ENCODE assay signal across 19 mouse cellular contexts in genomic region chr10:29285757-29286156, GRCm38 (mm10). TPM values are rescaled to one million over a fixed set of nuclear protein-coding genes. Genes with fewer than 3 reads are reported as not detected.
DNase-seq lines count a peak whose midpoint lies in the region; ATAC-seq lines count a peak whose summit lies in the region.
"Had no signal": no experiment of that assay in that cellular context is flagged by ENCODE, and none has a peak within 500 bp of the region (broad histone marks: within the 10 kb centered on the region; RNA-seq: fewer than 3 reads in every experiment).

No protein-coding gene starts in this region.

- WGBS in embryonic facial prominence, embryonic 11.5 days: 59% methylated on average over 1 of the region's 1 CpGs
- 76% methylated on average over 1 of the region's 1 CpGs for WGBS in embryonic facial prominence, embryonic 10.5 days
- 67% methylated on average over 1 of the region's 1 CpGs for WGBS in lung, embryonic 16.5 days
- WGBS in stomach, embryonic 16.5 days: 73% methylated on average over 1 of the region's 1 CpGs

- H3K36me3 ChIP-seq in embryonic facial prominence, embryonic 11.5 days (replicated peaks; ENCODE audit: control insufficient read depth, insufficient read depth, low read depth, low read length): no peaks in the 10 kb centered on the region
- no peaks in the 10 kb centered on the region for H3K36me3 ChIP-seq in embryonic facial prominence, embryonic 10.5 days (replicated peaks)
- H3K36me3 ChIP-seq in lung, embryonic 16.5 days (ENCODE audit: control insufficient read depth, insufficient read depth, low read length): no peaks in the 10 kb centered on the region
- no peaks in the 10 kb centered on the region for H3K36me3 ChIP-seq in stomach, embryonic 16.5 days (ENCODE audit: control insufficient read depth, insufficient read depth, low read length)
- H3K36me3 ChIP-seq: heart, embryonic 15.5 days; hindbrain, embryonic 12.5 days; limb, embryonic 13.5 days; midbrain, embryonic 12.5 days; neural tube, embryonic 15.5 days had no signal

- no peak for ATAC-seq in embryonic facial prominence, embryonic 11.5 days (replicated peaks; ENCODE audit: insufficient number of reproducible peaks, low FRiP score, low TSS enrichment, low read depth)
- ATAC-seq in lung, embryonic 16.5 days (ENCODE audit: low read depth): peak; percentile 79
- peak; percentile 56; the same call in 1 of the 2 replicates for ATAC-seq in stomach, embryonic 16.5 days (ENCODE audit: insufficient read depth, low FRiP score)
- ATAC-seq: liver, postnatal 0 days had no signal

- H3K4me2 ChIP-seq in embryonic facial prominence, embryonic 11.5 days (ENCODE audit: low read depth, low read length): no peak overlapping the region
- H3K4me2 ChIP-seq in lung, embryonic 16.5 days (ENCODE audit: low read depth, low read length): no peak overlapping the region
- no peak overlapping the region for H3K4me2 ChIP-seq in stomach, embryonic 16.5 days (ENCODE audit: low read depth, low read length)
- H3K4me2 ChIP-seq: heart, embryonic 15.5 days; hindbrain, embryonic 12.5 days; limb, embryonic 13.5 days; midbrain, embryonic 12.5 days; neural tube, embryonic 15.5 days had no signal

- no peak overlapping the region for H3K27ac ChIP-seq in embryonic facial prominence, embryonic 11.5 days (replicated peaks; ENCODE audit: low read depth, low read length)
- no peak overlapping the region for H3K27ac ChIP-seq in embryonic facial prominence, embryonic 10.5 days (replicated peaks)
- no peak overlapping the region for H3K27ac ChIP-seq in lung, embryonic 16.5 days (ENCODE audit: low read length)
- no peak overlapping the region for H3K27ac ChIP-seq in stomach, embryonic 16.5 days (ENCODE audit: low read length)
- H3K27ac ChIP-seq: heart, embryonic 15.5 days; hindbrain, embryonic 12.5 days; layer of hippocampus, adult 2 months; left cerebral cortex, adult 2 months; limb, embryonic 13.5 days; midbrain, embryonic 12.5 days; neural tube, embryonic 15.5 days had no signal

- H3K4me1 ChIP-seq in embryonic facial prominence, embryonic 11.5 days (ENCODE audit: control insufficient read depth, insufficient read depth, low read length): no peaks in the 10 kb centered on the region
- H3K4me1 ChIP-seq in embryonic facial prominence, embryonic 10.5 days: no peaks in the 10 kb centered on the region
- no peaks in the 10 kb centered on the region for H3K4me1 ChIP-seq in lung, embryonic 16.5 days (replicated peaks; ENCODE audit: control insufficient read depth, insufficient read depth, low read length)
- no peaks in the 10 kb centered on the region for H3K4me1 ChIP-seq in stomach, embryonic 16.5 days (ENCODE audit: control insufficient read depth, insufficient read depth, low read length)
- H3K4me1 ChIP-seq: heart, embryonic 15.5 days; hindbrain, embryonic 12.5 days; limb, embryonic 13.5 days; midbrain, embryonic 12.5 days; neural tube, embryonic 15.5 days had no signal

- H3K9me3 ChIP-seq in embryonic facial prominence, embryonic 11.5 days (replicated peaks; ENCODE audit: control insufficient read depth, low read length): no peaks in the 10 kb centered on the region
- no peaks in the 10 kb centered on the region for H3K9me3 ChIP-seq in embryonic facial prominence, embryonic 10.5 days
- H3K9me3 ChIP-seq in lung, embryonic 16.5 days (ENCODE audit: control insufficient read depth, low read length): no peaks in the 10 kb centered on the region
- no peaks in the 10 kb centered on the region for H3K9me3 ChIP-seq in stomach, embryonic 16.5 days (replicated peaks; ENCODE audit: control insufficient read depth, low read length)
- H3K9me3 ChIP-seq: heart, embryonic 15.5 days; hindbrain, embryonic 12.5 days; limb, embryonic 13.5 days; midbrain, embryonic 12.5 days; neural tube, embryonic 15.5 days had no signal

- H3K4me3 ChIP-seq in embryonic facial prominence, embryonic 11.5 days (ENCODE audit: low read depth, low read length): no peak overlapping the region
- no peak overlapping the region for H3K4me3 ChIP-seq in embryonic facial prominence, embryonic 10.5 days
- H3K4me3 ChIP-seq in lung, embryonic 16.5 days (ENCODE audit: low read length): no peak overlapping the region
- no peak overlapping the region for H3K4me3 ChIP-seq in stomach, embryonic 16.5 days (replicated peaks; ENCODE audit: low read length)
- H3K4me3 ChIP-seq: heart, embryonic 15.5 days; hindbrain, embryonic 12.5 days; layer of hippocampus, adult 2 months; left cerebral cortex, adult 2 months; limb, embryonic 13.5 days; midbrain, embryonic 12.5 days; neural tube, embryonic 15.5 days had no signal

- H3K27me3 ChIP-seq in embryonic facial prominence, embryonic 11.5 days (ENCODE audit: control insufficient read depth, insufficient read depth, low read length): no peaks in the 10 kb centered on the region
- no peaks in the 10 kb centered on the region for H3K27me3 ChIP-seq in embryonic facial prominence, embryonic 10.5 days (replicated peaks; ENCODE audit: low read depth, poor library complexity, severe bottlenecking)
- no peaks in the 10 kb centered on the region for H3K27me3 ChIP-seq in lung, embryonic 16.5 days (ENCODE audit: control insufficient read depth, insufficient read depth, low read depth, low read length)
- H3K27me3 ChIP-seq in stomach, embryonic 16.5 days (ENCODE audit: control insufficient read depth, insufficient read depth, low read length): no peaks in the 10 kb centered on the region
- H3K27me3 ChIP-seq: heart, embryonic 15.5 days; hindbrain, embryonic 12.5 days; limb, embryonic 13.5 days; midbrain, embryonic 12.5 days; neural tube, embryonic 15.5 days had no signal

- H3K9ac ChIP-seq in embryonic facial prominence, embryonic 11.5 days (replicated peaks; ENCODE audit: low read length): no peak overlapping the region
- H3K9ac ChIP-seq in lung, embryonic 16.5 days (ENCODE audit: low read length): no peak overlapping the region
- H3K9ac ChIP-seq in stomach, embryonic 16.5 days (ENCODE audit: low read length): no peak overlapping the region
- H3K9ac ChIP-seq: heart, embryonic 15.5 days; hindbrain, embryonic 12.5 days; limb, embryonic 13.5 days; liver, postnatal 0 days; midbrain, embryonic 12.5 days; neural tube, embryonic 15.5 days had no signal

- peak; percentile 40 for DNase-seq in embryonic facial prominence, embryonic 11.5 days (ENCODE audit: low spot score)
- no peak for DNase-seq in embryonic facial prominence, embryonic 10.5 days (ENCODE audit: low spot score)
- DNase-seq in urinary bladder, postnatal 14 days (ENCODE audit: low spot score): peak; percentile 44
- DNase-seq in urinary bladder, postnatal 25 days (ENCODE audit: low spot score): no peak
- no peak for DNase-seq in cerebellum, adult 11 months
- DNase-seq in adrenal gland, adult (ENCODE audit: inconsistent age in 2 of 2, low spot score in 1 of 2): no peak
- DNase-seq: heart, adult 11 months; kidney, adult 18-20 months; liver, postnatal 0 days; thymus, postnatal 36 days had no signal

RNA-seq across cellular contexts. Expression of gene Echdc1, which starts 27.2 kb away (rescaled TPM):
- polyA plus RNA-seq in embryonic facial prominence, embryonic 11.5 days (2014; fragmentation: Nextera tagmentation; extraction: Ambion mirVana): 24.8 and 24.9 TPM in 2 replicates
- polyA plus RNA-seq in embryonic facial prominence, embryonic 10.5 days (2016; fragmentation: Nextera tagmentation; extraction: Ambion mirVana): 21.6 and 25.8 TPM in 2 replicates
- 21.2 and 22.6 TPM in 2 replicates for polyA plus RNA-seq in lung, embryonic 16.5 days (2015; fragmentation: Nextera tagmentation; extraction: Ambion mirVana)
- 42.4 and 46.3 TPM in 2 replicates for polyA plus RNA-seq in stomach, embryonic 16.5 days (2015; fragmentation: Nextera tagmentation; extraction: Ambion mirVana)

Comparison
In these comparisons a context has a peak if more than half of its experiments do, and no peak if none do; other contexts are left out.
1. DNase-seq: peak in embryonic facial prominence, embryonic 11.5 days (single experiment) and urinary bladder, postnatal 14 days (single experiment); none in embryonic facial prominence, embryonic 10.5 days (single experiment), urinary bladder, postnatal 25 days (single experiment), cerebellum, adult 11 months (single experiment) and adrenal gland, adult (0 of 2).